Comparison of ENCODE assay signal across 8 mouse cellular contexts in genomic region chr19:37703902-37704509, GRCm38 (mm10). TPM values are rescaled to one million over a fixed set of nuclear protein-coding genes. Genes with fewer than 3 reads are reported as not detected.
DNase-seq lines count a peak whose midpoint lies in the region; ATAC-seq and TF ChIP-seq lines count a peak whose summit lies in the region.

No protein-coding gene starts in this region.

- peak; percentile 20; the same call in 1 of the 2 replicates for ATAC-seq in kidney, embryonic 14.5 days (ENCODE audit: low FRiP score, low TSS enrichment)
- 0 out of 2 replicates have a peak, but pooled peaks have one; percentile 23 for ATAC-seq in neural tube, embryonic 11.5 days (ENCODE audit: insufficient read depth, low FRiP score, low TSS enrichment)

- peak; percentile 99 for TF ChIP-seq CTCF in gastrocnemius, adult 2 months (IDR thresholded peaks at IDR 0.05)
- peak; percentile 83 for TF ChIP-seq CTCF in liver, adult 2 months (IDR thresholded peaks at IDR 0.05; ENCODE audit: low read depth, low read length)
- peak; percentile 85 for TF ChIP-seq CTCF in testis, adult 2 months (IDR thresholded peaks at IDR 0.05; ENCODE audit: control insufficient read depth, insufficient read depth, insufficient replicate concordance, low read depth, low read length)

- DNase-seq in heart, adult 8-10 months (ENCODE audit: low spot score) = peak; percentile 59
- no peak for DNase-seq in heart, embryonic 10.5 days (ENCODE audit: low spot score)
- peak; percentile 80 to 87 for DNase-seq in cerebellum, postnatal 14 days
- peak; percentile 69 for DNase-seq in gastrocnemius, adult 2 months
- DNase-seq in liver, adult 2 months (ENCODE audit: extremely low read depth, low read depth, low spot score) = peak; percentile 46
- peak; percentile 74 for DNase-seq in neural tube, embryonic 11.5 days (ENCODE audit: low spot score)

- peaks cover 9% of the 10 kb centered on the region for H3K4me1 ChIP-seq in heart, embryonic 10.5 days
- no peaks in the 10 kb centered on the region for H3K4me1 ChIP-seq in kidney, embryonic 14.5 days (ENCODE audit: control insufficient read depth, insufficient read depth, low read length)
- H3K4me1 ChIP-seq in liver, adult 2 months (ENCODE audit: control insufficient read depth, insufficient read depth, low read length) = peaks cover 7% of the 10 kb centered on the region; the same call in 1 of the 2 replicates
- peaks cover under 1% of the 10 kb centered on the region for H3K4me1 ChIP-seq in neural tube, embryonic 11.5 days (ENCODE audit: control insufficient read depth, insufficient read depth, low read length)
- peaks cover 3% of the 10 kb centered on the region; the same call in 1 of the 2 replicates for H3K4me1 ChIP-seq in testis, adult 2 months (ENCODE audit: control insufficient read depth, insufficient read depth, low read length)

- no peaks in the 10 kb centered on the region for H3K36me3 ChIP-seq in heart, embryonic 10.5 days
- no peaks in the 10 kb centered on the region for H3K36me3 ChIP-seq in kidney, embryonic 14.5 days (ENCODE audit: control insufficient read depth, insufficient read depth, low read length)
- no peaks in the 10 kb centered on the region for H3K36me3 ChIP-seq in liver, adult 2 months (ENCODE audit: control insufficient read depth, insufficient read depth, low read length)
- no peaks in the 10 kb centered on the region for H3K36me3 ChIP-seq in neural tube, embryonic 11.5 days (ENCODE audit: control insufficient read depth, insufficient read depth, low read length)
- H3K36me3 ChIP-seq in testis, adult 2 months (ENCODE audit: control insufficient read depth, insufficient read depth, low read length) = no peaks in the 10 kb centered on the region

- no peaks in the 10 kb centered on the region for H3K9me3 ChIP-seq in heart, embryonic 10.5 days
- H3K9me3 ChIP-seq in kidney, embryonic 14.5 days (ENCODE audit: control insufficient read depth, low read length) = no peaks in the 10 kb centered on the region
- no peaks in the 10 kb centered on the region for H3K9me3 ChIP-seq in neural tube, embryonic 11.5 days (ENCODE audit: control insufficient read depth, low read length)

- no peak overlapping the region for H3K4me2 ChIP-seq in kidney, embryonic 14.5 days (replicated peaks; ENCODE audit: low read depth, low read length)
- H3K4me2 ChIP-seq in neural tube, embryonic 11.5 days (ENCODE audit: low read depth) = no peak overlapping the region

- no peak overlapping the region for H3K9ac ChIP-seq in kidney, embryonic 14.5 days (ENCODE audit: low read depth, low read length)
- no peak overlapping the region for H3K9ac ChIP-seq in liver, adult 2 months (ENCODE audit: low read depth, low read length)
- H3K9ac ChIP-seq in neural tube, embryonic 11.5 days (ENCODE audit: low read length) = no peak overlapping the region

- WGBS in heart, embryonic 10.5 days = 9% methylated on average over 3 of the region's 3 CpGs
- WGBS in kidney, embryonic 14.5 days = 7% methylated on average over 3 of the region's 3 CpGs
- WGBS in liver, adult 2 months = 2% methylated on average over 3 of the region's 3 CpGs
- 14% methylated on average over 3 of the region's 3 CpGs for WGBS in neural tube, embryonic 11.5 days

- intact Hi-C loops in gastrocnemius, adult 2 months (cut with DNase I) = loop anchor here (1.0 kb wide), 2 partner anchors 182 to 233 kb away; no protein-coding TSS in a partner anchor

- no peak overlapping the region for H3K4me3 ChIP-seq in heart, embryonic 10.5 days
- H3K4me3 ChIP-seq in gastrocnemius, adult 2 months = no peak overlapping the region
- no peak overlapping the region for H3K4me3 ChIP-seq in kidney, embryonic 14.5 days (ENCODE audit: low read length)
- no peak overlapping the region for H3K4me3 ChIP-seq in liver, adult 2 months (ENCODE audit: insufficient read depth, low read depth, low read length)
- H3K4me3 ChIP-seq in neural tube, embryonic 11.5 days (ENCODE audit: low read depth, low read length) = no peak overlapping the region
- no peak overlapping the region for H3K4me3 ChIP-seq in testis, adult 2 months (ENCODE audit: control insufficient read depth, low read depth, low read length)

- H3K27me3 ChIP-seq in heart, embryonic 10.5 days (ENCODE audit: insufficient read depth, poor library complexity, severe bottlenecking) = peaks cover 58% of the 10 kb centered on the region
- H3K27me3 ChIP-seq in kidney, embryonic 14.5 days (ENCODE audit: control insufficient read depth, insufficient read depth, low read length) = peaks cover 45% of the 10 kb centered on the region
- H3K27me3 ChIP-seq in liver, adult 2 months (ENCODE audit: control insufficient read depth, insufficient read depth, low read length) = no peaks in the 10 kb centered on the region
- H3K27me3 ChIP-seq in neural tube, embryonic 11.5 days (ENCODE audit: control insufficient read depth, insufficient read depth, low read length) = peaks cover 34% of the 10 kb centered on the region
- H3K27me3 ChIP-seq in testis, adult 2 months (ENCODE audit: control insufficient read depth, insufficient read depth, low read length) = no peaks in the 10 kb centered on the region

- H3K27ac ChIP-seq in heart, embryonic 10.5 days = no peak overlapping the region
- no peak overlapping the region for H3K27ac ChIP-seq in gastrocnemius, adult 2 months
- H3K27ac ChIP-seq in kidney, embryonic 14.5 days (ENCODE audit: low read depth, low read length) = no peak overlapping the region
- H3K27ac ChIP-seq in liver, adult 2 months (replicated peaks; ENCODE audit: insufficient read depth, low read depth, low read length) = no peak overlapping the region
- no peak overlapping the region for H3K27ac ChIP-seq in neural tube, embryonic 11.5 days (ENCODE audit: low read depth, low read length)
- H3K27ac ChIP-seq in testis, adult 2 months (ENCODE audit: control insufficient read depth, insufficient read depth, low read depth, low read length) = no peak overlapping the region

- H3K79me2 ChIP-seq in liver, adult 2 months (ENCODE audit: control insufficient read depth, insufficient read depth, low read length) = no peaks in the 10 kb centered on the region

- TF ChIP-seq POLR2A in liver, adult 2 months (IDR thresholded peaks at IDR 0.05; ENCODE audit: extremely low read depth, insufficient read depth, low read length) = no peak
- no peak for TF ChIP-seq POLR2A in testis, adult 2 months (IDR thresholded peaks at IDR 0.05; ENCODE audit: control insufficient read depth, low read depth, low read length)

RNA-seq across cellular contexts. Expression of gene Cyp26a1, which starts 6.4 kb away (rescaled TPM):
- under 1 TPM in 2 of 4 experiments, not detected in 2; 0.14 to 0.25 TPM for total RNA-seq in heart, adult 8-10 months (2022)
- 2.2 and 3.4 TPM in 2 replicates for polyA plus RNA-seq in heart, embryonic 10.5 days (2016; fragmentation: Nextera tagmentation; extraction: Ambion mirVana)
- under 1 TPM; 0.18 to 0.36 TPM for total RNA-seq in gastrocnemius, adult 2 months (2021)
- polyA plus RNA-seq in kidney, embryonic 14.5 days (2014; fragmentation: Nextera tagmentation; extraction: Ambion mirVana) = 2.3 and 3.5 TPM in 2 replicates
- 35.5 and 37.2 TPM in 2 replicates for total RNA-seq in liver, adult 2 months (2014; rRNA removed)
- 8.8 and 229 TPM in 2 replicates for polyA plus RNA-seq in liver, adult 2 months (2012; rRNA removed)
- 2.3 and 4.0 TPM in 2 replicates for polyA plus RNA-seq in neural tube, embryonic 11.5 days (2014; fragmentation: Nextera tagmentation; extraction: Ambion mirVana)
- 1.8 and 1.9 TPM in 2 replicates for polyA plus RNA-seq in testis, adult 2 months (2012; rRNA removed)

RNA-seq across cellular contexts. Expression of gene Cyp26c1, which starts 18.6 kb away (rescaled TPM):
- not detected for total RNA-seq in heart, adult 8-10 months (2022)
- polyA plus RNA-seq in heart, embryonic 10.5 days (2016; fragmentation: Nextera tagmentation; extraction: Ambion mirVana) = 0.10 and 0.21 TPM in 2 replicates
- under 1 TPM in 1 of 2 experiments, not detected in 1; 0.13 TPM for total RNA-seq in gastrocnemius, adult 2 months (2021)
- not detected in 2 replicates for polyA plus RNA-seq in kidney, embryonic 14.5 days (2014; fragmentation: Nextera tagmentation; extraction: Ambion mirVana)
- 0.09 TPM in 1 of 2 replicates, not detected in the other for total RNA-seq in liver, adult 2 months (2014; rRNA removed)
- 0.05 and 0.06 TPM in 2 replicates for polyA plus RNA-seq in liver, adult 2 months (2012; rRNA removed)
- polyA plus RNA-seq in neural tube, embryonic 11.5 days (2014; fragmentation: Nextera tagmentation; extraction: Ambion mirVana) = not detected in 2 replicates
- polyA plus RNA-seq in testis, adult 2 months (2012; rRNA removed) = not detected in 2 replicates
